Mouse (Mus musculus) heart, adult 10 weeks (tissue): Measurements from ENCODE around the gene Il17c. TPM values are rescaled to one million over a fixed set of nuclear protein-coding genes. Genes with fewer than 3 reads are reported as not detected.

ENCODE experiments used
- polyA plus RNA-seq: library from polyadenylated mRNA; stranded (reverse); fragments of 350-450 nt; fragmentation: Illumina TruSeq; extraction: RNeasy Lipid Tissue Mini Kit (QIAGEN cat#74804); gene quantifications from one replicate; pipeline ENCODE4 v1.2.3, GENCODE M21; 2014; ENCODE audit warnings: low read depth, low replicate concordance

Gene Il17c
- polyA plus RNA-seq: not detected

DNA sequence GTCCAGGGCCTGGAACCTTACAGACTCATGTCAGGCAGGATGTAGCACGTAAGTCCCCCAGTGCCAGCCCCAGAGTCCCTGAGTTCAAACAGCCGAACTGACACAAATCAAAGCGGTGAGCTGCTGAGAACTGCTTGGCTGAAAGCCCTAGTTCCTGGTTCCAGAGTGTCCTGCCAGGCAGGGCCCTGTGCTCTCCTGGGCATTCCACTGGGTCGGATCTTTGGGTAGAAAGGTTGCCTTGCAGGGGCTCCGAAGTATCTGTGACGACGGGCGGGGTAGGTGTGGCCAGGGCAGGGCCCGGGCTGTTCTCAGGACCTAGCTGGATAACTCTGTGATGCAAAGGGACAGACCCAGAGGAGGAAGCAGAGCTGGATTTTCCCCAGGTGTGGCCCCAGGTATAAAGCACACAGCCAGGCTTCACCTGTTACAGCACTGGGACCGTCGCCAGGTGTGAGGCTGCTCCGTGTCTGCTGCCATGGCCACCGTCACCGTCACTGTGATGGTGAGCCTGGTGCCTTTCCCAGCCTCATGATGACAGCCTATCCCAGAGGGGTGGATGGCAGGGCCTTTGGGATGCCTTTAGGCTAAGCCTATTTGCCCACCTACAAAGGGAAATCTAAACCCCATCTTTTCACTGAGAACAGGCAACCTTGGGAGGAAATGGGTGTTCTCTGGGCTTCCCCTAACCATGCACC is at the start of gene Il17c:
Il17c (plus strand) TSS at position 645 of the 695 bp plus-strand sequence.

GRCm38 (mm10) chr8:122376365-122377231 is 45.2 kb upstream of the Il17c start, which contains the start of gene Zc3h18:
Gene Zc3h18 (plus strand): TSS chr8:122376609.

GRCm38 (mm10) chr8:122432443-122433268 is 10.8 kb downstream of the Il17c start, which contains the start of gene Cyba:
Gene Cyba (minus strand): TSS chr8:122432930.

DNA sequence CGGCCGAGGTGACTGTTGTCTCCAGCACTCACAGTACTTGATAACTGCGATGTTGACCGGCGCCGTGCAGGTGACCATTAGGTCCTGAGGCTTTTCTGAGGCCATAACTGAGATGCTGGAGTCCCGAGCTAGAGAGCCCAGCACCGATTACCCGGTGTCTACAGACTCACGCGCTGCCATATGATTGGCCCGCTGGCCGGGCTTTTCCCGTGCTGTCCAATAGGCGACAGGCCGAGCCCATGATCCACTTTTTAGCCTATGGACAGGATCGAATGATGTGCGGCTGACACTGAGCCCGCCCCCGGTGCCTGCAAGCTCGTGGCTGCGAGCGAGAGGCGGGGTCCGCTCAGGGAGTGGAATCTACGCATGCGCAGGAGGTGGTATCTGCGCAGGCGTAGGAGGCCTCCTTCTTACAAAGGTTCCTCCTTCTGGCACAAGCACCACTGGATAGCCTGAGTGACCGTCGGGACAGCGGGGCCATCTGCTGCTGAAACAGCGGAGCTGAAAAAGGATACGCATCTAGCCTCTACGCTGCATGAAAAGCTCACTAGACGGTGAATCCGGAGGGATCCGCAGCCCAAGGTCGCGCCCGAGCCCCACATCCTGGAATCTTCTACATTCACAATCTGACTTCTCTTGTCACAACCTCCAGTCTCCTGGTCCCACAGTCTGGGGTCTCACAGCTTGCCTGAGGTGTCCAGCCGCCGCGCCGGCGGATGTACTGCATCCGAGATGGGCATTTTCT is 21.6 kb downstream of the Il17c start, which contains the start of gene Mvd:
Mvd (minus strand) TSS at position 161 of the 745 bp plus-strand sequence.

DNA sequence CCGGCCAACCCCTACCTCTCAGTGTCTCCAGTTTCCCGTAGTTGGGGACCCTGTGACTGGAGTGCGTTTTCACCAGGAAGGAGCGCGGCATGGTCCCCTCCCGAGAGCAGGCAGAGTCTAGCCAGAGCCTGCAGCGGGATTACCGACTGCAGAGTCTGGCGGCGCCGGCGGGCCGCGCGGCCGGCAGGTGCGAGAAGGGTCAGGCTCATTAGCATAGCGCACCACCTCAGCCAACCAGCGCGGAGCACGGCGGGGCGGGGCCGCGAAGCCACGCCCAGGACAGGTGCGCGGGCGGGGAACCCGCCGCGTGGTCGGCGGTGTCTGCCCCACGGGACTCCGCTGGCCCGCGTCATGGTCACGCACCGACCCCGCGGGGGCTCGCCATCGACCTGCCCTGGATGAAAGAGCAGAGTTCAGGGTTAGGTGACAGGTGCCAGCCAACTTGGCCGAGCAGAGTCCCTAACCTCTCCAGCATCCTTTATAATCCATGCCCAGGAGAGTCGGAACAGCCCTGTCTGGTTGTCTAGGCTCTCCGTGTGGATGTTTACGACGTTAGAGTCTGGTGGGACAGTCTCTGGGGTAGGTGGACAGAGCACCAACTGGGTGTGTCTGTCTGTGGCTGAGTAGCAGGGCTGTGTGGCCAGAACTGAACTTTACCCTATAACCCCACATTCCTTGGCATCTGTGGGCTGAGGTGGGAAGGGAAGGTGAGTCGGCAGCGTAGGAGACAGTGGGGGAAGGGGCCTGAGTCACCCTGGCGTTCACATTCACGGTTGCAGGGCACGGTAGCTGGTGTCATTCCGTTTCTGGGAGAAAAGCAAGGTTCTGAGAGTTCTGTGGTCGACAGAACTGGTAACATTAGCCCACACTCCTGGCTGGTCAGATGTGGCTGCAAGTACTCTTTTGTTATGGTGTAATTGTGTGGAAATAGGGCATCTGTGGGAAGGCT is 39.0 kb downstream of the Il17c start, which contains the start of gene Snai3:
Snai3 (minus strand) TSS at position 210 of the 949 bp plus-strand sequence.

Other genes starting within 250 kb of the Il17c start
- 11.5 TPM for gene Zfpm1, start 139.9 kb upstream of the Il17c start, polyA plus RNA-seq
- not detected for gene Trhr2, start 61.3 kb upstream of the Il17c start, polyA plus RNA-seq
- gene Zc3h18, start 45.4 kb upstream of the Il17c start, polyA plus RNA-seq: 20.0 TPM
- 57.1 TPM for gene Cyba, start 10.9 kb downstream of the Il17c start, polyA plus RNA-seq
- 5.9 TPM for gene Mvd, start 21.4 kb downstream of the Il17c start, polyA plus RNA-seq
- gene Snai3, start 38.7 kb downstream of the Il17c start, polyA plus RNA-seq: 4.3 TPM
- 35.8 TPM for gene Rnf166, start 54.0 kb downstream of the Il17c start, polyA plus RNA-seq
- gene Ctu2, start 54.1 kb downstream of the Il17c start, polyA plus RNA-seq: 12.8 TPM
- 20.7 TPM for gene Piezo1, start 129.3 kb downstream of the Il17c start, polyA plus RNA-seq
- 1.6 TPM for gene Cdt1, start 146.0 kb downstream of the Il17c start, polyA plus RNA-seq
- gene Aprt, start 154.9 kb downstream of the Il17c start, polyA plus RNA-seq: 35.1 TPM
- 4.1 TPM for gene Galns, start 189.4 kb downstream of the Il17c start, polyA plus RNA-seq
- 45.3 TPM for gene Trappc2l, start 189.6 kb downstream of the Il17c start, polyA plus RNA-seq
- gene Pabpn1l, start 200.7 kb downstream of the Il17c start, polyA plus RNA-seq: not detected